Mouse (Mus musculus) heart, adult 2 months (tissue): ENCODE results near the gene Zbtb9. TPM values are rescaled to one million over a fixed set of nuclear protein-coding genes. Genes with fewer than 3 reads are reported as not detected.

ENCODE experiments used
- DNase-seq, 2 experiments: peaks; one replicate each; pipeline ENCODE4 v3.0.0; 2021
- H3K27ac ChIP-seq: fragments of 200-600 bp; 2 replicates; pipeline ENCODE4 v1.8.1; 2022
- H3K27me3 ChIP-seq: fragments of 200-500 bp; 2 replicates; pipeline ENCODE4 v1.6.1; 2012; ENCODE audit warnings: mild to moderate bottlenecking, low read length, inconsistent platforms, mixed read lengths; ENCODE audit not compliant: control insufficient read depth, insufficient read depth
- H3K36me3 ChIP-seq: fragments of 200-500 bp; 2 replicates; pipeline ENCODE4 v1.6.1; 2012; ENCODE audit warnings: low read length, inconsistent platforms; ENCODE audit not compliant: control insufficient read depth, insufficient read depth
- H3K4me1 ChIP-seq: fragments of 200-500 bp; 2 replicates; pipeline ENCODE4 v1.6.1; 2011; ENCODE audit warnings: low read length; ENCODE audit not compliant: control insufficient read depth, insufficient read depth
- H3K4me3 ChIP-seq: fragments of 200-600 bp; 2 replicates; pipeline ENCODE4 v1.8.1; 2022
- H3K79me2 ChIP-seq: fragments of 200-500 bp; replicated peaks from 2 replicates; pipeline ENCODE4 v1.6.1; 2012; ENCODE audit warnings: mild to moderate bottlenecking, inconsistent platforms, low read length, moderate library complexity, mixed read lengths; ENCODE audit not compliant: control insufficient read depth, insufficient read depth
- H3K9ac ChIP-seq: fragments of 200-500 bp; 2 replicates; pipeline ENCODE4 v1.6.1; 2012; ENCODE audit warnings: low read depth, mild to moderate bottlenecking, control low read depth, inconsistent platforms, low read length, mixed read lengths
- CTCF ChIP-seq: fragments of 200-600 bp; IDR thresholded peaks from 2 replicates; pipeline ENCODE4 v1.8.1; 2022; ENCODE audit warnings: antibody characterized with exemption, mild to moderate bottlenecking, moderate library complexity
- EP300 ChIP-seq: fragments of 200-500 bp; IDR thresholded peaks from 2 replicates; pipeline ENCODE4 v1.6.1; 2011; ENCODE audit warnings: low read depth, low read length, control low read depth; ENCODE audit not compliant: insufficient read depth
- POLR2A ChIP-seq: fragments of 200-500 bp; IDR thresholded peaks from 2 replicates; pipeline ENCODE4 v1.6.1; 2011; ENCODE audit warnings: mild to moderate bottlenecking, low read depth, low read length, control low read depth; ENCODE audit not compliant: insufficient read depth
- WGBS: fragments of 180-500 bp; shearing (Covaris S2); methylation state at CpG from one replicate; pipeline ENCODE4 v1.1.7; 2018; 5-methylcytosine and 5-hydroxymethylcytosine counted together
- intact Hi-C: fragments of 180-260 bp; cut with DNase I; formaldehyde crosslinking; loops from one replicate; pipeline ENCODE4 v1.15.1; 2025
- polyA plus RNA-seq: library from polyadenylated mRNA; depleted of rRNA; stranded (reverse); fragments of >200 nt; gene quantifications from 2 replicates; pipeline ENCODE4 v1.2.3, GENCODE M21; 2012
- total RNA-seq, 2 experiments: library from RNA; stranded (reverse); gene quantifications; 2 replicates each; pipeline ENCODE4 v1.2.3; 2021

Gene Zbtb9
- total and polyA plus RNA-seq, 3 experiments = 1.5 to 3.5 (median 2.4) TPM

DNA sequence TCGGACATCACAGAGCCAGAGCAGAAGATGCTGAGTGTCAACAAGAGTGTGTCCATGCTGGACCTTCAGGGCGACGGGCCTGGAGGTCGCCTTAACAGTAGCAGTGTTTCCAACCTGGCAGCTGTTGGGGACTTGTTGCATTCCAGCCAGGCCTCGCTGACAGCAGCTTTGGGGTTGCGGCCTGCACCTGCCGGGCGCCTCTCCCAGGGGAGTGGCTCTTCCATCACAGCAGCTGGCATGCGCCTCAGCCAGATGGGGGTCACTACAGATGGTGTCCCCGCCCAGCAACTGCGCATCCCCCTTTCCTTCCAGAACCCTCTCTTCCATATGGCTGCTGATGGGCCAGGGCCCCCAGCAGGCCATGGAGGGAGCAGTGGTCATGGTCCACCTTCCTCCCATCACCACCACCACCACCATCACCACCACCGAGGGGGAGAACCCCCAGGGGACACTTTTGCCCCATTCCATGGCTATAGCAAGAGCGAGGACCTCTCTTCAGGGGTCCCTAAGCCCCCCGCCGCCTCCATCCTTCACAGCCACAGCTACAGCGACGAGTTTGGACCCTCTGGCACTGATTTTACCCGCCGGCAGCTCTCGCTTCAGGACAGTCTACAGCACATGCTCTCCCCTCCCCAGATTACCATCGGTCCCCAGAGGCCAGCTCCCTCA, 11.3 kb upstream of the Zbtb9 start:
- Histone ChIP-seq H3K27ac (no peak overlapping the region), H3K9ac (no peak overlapping the region), H3K4me3 (no peak overlapping the region), H3K36me3 (no peaks in the 10 kb centered on the region), H3K4me1 (no peaks in the 10 kb centered on the region), H3K27me3 (no peaks in the 10 kb centered on the region), H3K79me2 (no peaks in the 10 kb centered on the region)
- intact Hi-C loops = no loop called here
- no peak for DNase-seq
- WGBS = 93% methylated on average over 21 of the region's 21 CpGs
- no peak for TF ChIP-seq POLR2A

DNA sequence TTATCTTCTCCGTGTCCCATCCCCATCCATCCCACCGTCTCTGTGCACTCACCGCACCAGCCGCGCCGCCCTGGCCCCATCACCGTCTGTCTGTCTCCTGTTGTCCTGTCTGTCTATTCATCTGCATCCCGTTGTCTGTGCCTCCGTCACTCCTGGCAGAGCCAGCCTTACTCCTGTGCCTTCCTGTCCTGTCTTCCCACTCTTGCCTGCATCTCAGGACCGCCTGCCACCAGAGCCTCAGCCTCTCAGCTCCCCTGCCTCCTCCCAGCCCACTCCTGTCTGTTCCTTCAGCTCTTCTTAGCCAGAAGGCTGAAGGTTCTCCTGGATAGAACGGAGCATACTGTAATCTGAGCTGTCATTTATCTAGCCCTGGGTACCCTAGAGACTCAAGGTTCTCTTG, 6.0 kb upstream of the Zbtb9 start:
- Histone ChIP-seq H3K9ac (no peak overlapping the region), H3K4me1 (no peaks in the 10 kb centered on the region), H3K36me3 (no peaks in the 10 kb centered on the region), H3K79me2 (no peaks in the 10 kb centered on the region), H3K27ac (no peak overlapping the region), H3K27me3 (no peaks in the 10 kb centered on the region), H3K4me3 (no peak overlapping the region)
- WGBS = 93% methylated on average over 11 of the region's 11 CpGs
- intact Hi-C loops = no loop called here
- no peak for DNase-seq
- TF ChIP-seq POLR2A = no peak
- TF ChIP-seq EP300 = no peak
- TF ChIP-seq CTCF = no peak

DNA sequence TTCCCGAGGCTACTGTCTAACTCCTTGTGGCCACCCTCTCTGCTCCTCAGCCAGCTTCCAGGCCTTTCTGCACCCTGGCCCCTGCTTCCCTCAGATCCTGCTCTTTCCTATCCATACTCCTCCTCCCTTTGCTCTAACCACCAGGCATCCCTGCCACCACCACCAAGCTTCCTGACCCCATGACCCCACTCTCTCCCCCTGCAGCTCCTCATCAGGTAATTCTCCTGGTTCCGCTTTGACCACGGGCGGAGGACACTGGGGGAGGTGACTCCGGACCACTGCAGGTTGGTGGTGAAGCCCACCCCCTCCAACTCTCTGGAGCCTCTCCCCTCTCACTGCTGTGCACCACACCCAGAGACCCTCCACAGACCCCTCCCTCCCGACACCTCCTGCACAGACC, 5.5 kb upstream of the Zbtb9 start:
- no peak for TF ChIP-seq CTCF
- TF ChIP-seq POLR2A = no peak
- TF ChIP-seq EP300 = no peak
- no peak overlapping the region for H3K9ac ChIP-seq
- H3K27ac ChIP-seq = no peak overlapping the region
- no peak overlapping the region for H3K4me3 ChIP-seq
- WGBS = 87% methylated on average over 6 of the region's 6 CpGs
- H3K27me3 ChIP-seq = no peaks in the 10 kb centered on the region
- H3K36me3 ChIP-seq = no peaks in the 10 kb centered on the region
- H3K79me2 ChIP-seq = no peaks in the 10 kb centered on the region
- intact Hi-C loops = no loop called here
- no peaks in the 10 kb centered on the region for H3K4me1 ChIP-seq
- DNase-seq = no peak

DNA sequence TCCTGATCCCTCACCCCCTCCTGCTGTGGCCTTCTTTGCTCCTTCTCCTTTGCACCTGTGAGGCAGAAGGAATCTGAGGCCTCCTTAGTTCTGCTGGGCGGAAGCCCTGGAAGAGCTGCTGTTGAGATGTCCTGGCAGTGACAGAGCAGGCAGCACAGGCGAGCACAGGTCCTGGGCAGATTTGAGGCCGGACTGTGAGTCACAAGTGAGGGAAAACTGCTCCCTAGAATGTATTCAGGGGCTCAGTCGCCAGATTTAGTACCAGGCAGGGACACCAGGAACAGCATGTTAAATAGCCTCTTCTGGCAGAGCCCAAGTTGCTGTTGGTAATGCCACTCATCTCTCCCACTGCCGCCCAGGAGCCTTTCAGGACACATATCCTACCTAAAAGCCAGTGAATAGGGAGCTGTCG, 4.8 kb upstream of the Zbtb9 start:
- H3K9ac ChIP-seq = no peak overlapping the region
- H3K4me1 ChIP-seq = no peaks in the 10 kb centered on the region
- 85% methylated on average over 6 of the region's 6 CpGs for WGBS
- no peaks in the 10 kb centered on the region for H3K79me2 ChIP-seq
- H3K4me3 ChIP-seq = no peak overlapping the region
- DNase-seq = no peak
- H3K27me3 ChIP-seq = no peaks in the 10 kb centered on the region
- intact Hi-C loops = no loop called here
- no peak for TF ChIP-seq EP300
- no peak for TF ChIP-seq POLR2A
- TF ChIP-seq CTCF = no peak
- H3K27ac ChIP-seq = no peak overlapping the region
- H3K36me3 ChIP-seq = no peaks in the 10 kb centered on the region

DNA sequence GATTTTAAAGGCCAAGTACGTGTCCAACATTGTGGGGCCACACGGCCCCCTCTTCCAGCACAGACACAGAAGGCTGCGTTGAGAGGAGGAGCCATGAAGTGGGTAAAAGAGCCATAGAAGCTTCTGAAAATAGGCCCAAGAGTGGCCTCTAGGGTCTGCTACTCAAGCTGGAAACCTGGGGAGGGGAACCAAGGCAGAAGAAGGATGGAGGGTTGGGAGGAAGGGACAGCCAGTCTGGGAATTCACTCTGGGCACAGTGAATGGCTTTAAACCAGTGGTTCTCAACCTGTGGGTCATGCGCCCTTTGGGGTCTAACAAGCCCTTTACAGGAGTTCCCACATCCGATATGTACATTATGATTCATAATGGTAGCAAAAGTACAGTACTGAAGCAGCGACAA, 3.7 kb upstream of the Zbtb9 start:
- WGBS = 90% methylated on average over 6 of the region's 6 CpGs
- no peak for DNase-seq
- intact Hi-C loops = no loop called here
- no peak overlapping the region for H3K9ac ChIP-seq
- no peak overlapping the region for H3K27ac ChIP-seq
- 0 out of 2 replicates have a peak, but pooled peaks cover 3% of the 10 kb centered on the region for H3K79me2 ChIP-seq
- H3K4me1 ChIP-seq = peaks cover 2% of the 10 kb centered on the region; the same call in 1 of the 2 replicates
- H3K4me3 ChIP-seq = no peak overlapping the region
- TF ChIP-seq CTCF (no peak), EP300 (no peak), POLR2A (no peak)
- no peaks in the 10 kb centered on the region for H3K27me3 ChIP-seq
- H3K36me3 ChIP-seq = no peaks in the 10 kb centered on the region

DNA sequence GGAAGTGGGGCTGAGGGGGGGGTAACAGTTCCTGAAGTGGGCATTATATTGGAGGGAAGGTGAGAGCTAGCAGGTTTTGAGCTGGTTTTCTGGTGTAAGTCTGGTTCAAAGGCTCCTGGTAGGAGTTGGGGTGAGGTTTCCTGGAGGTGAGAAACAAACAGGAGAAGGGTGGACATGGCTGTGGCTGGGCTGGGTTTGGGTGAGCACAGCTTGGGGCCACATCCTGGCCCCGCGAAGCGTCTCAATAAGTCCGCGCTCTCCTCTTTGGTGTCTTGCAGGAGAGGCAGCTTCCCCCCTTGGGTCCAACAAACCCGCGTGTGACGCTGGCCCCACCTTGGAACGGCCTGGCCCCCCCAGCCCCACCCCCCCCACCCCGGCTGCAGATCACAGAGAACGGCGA, 2.7 kb upstream of the Zbtb9 start:
- Histone ChIP-seq H3K4me3 (no peak overlapping the region), H3K27ac (no peak overlapping the region), H3K4me1 (peaks cover 3% of the 10 kb centered on the region; the same call in 1 of the 2 replicates), H3K36me3 (no peaks in the 10 kb centered on the region), H3K9ac (no peak overlapping the region), H3K27me3 (no peaks in the 10 kb centered on the region), H3K79me2 (0 out of 2 replicates have a peak, but pooled peaks cover 3% of the 10 kb centered on the region)
- intact Hi-C loops = loop anchor here (5.0 kb wide), 1 partner anchor 53 kb away; the partner anchor contains the start of gene Kifc5b
- TF ChIP-seq CTCF = no peak
- no peak for TF ChIP-seq POLR2A
- TF ChIP-seq EP300 = no peak
- WGBS = 64% methylated on average over 12 of the region's 12 CpGs
- no peak for DNase-seq
